Mouse (Mus musculus): ENCODE data around the gene Gjb6. TPM values are rescaled to one million over a fixed set of nuclear protein-coding genes. Genes with fewer than 3 reads are reported as not detected.

Gene Gjb6
- polyA plus RNA-seq (2014; fragmentation: Illumina TruSeq; extraction: RNeasy Lipid Tissue Mini Kit (QIAGEN cat#74804); ENCODE audit: low replicate concordance) = not detected

GRCm38 (mm10) chr14:57133161-57133661 is at the start of gene Gjb6:
Gene Gjb6 (minus strand): TSS chr14:57133611.

GRCm38 (mm10) chr14:57115823-57116544 is 17.4 kb downstream of the Gjb6 start, which contains the start of gene Gm4491:
Gene Gm4491 (minus strand): TSS chr14:57115883.

DNA sequence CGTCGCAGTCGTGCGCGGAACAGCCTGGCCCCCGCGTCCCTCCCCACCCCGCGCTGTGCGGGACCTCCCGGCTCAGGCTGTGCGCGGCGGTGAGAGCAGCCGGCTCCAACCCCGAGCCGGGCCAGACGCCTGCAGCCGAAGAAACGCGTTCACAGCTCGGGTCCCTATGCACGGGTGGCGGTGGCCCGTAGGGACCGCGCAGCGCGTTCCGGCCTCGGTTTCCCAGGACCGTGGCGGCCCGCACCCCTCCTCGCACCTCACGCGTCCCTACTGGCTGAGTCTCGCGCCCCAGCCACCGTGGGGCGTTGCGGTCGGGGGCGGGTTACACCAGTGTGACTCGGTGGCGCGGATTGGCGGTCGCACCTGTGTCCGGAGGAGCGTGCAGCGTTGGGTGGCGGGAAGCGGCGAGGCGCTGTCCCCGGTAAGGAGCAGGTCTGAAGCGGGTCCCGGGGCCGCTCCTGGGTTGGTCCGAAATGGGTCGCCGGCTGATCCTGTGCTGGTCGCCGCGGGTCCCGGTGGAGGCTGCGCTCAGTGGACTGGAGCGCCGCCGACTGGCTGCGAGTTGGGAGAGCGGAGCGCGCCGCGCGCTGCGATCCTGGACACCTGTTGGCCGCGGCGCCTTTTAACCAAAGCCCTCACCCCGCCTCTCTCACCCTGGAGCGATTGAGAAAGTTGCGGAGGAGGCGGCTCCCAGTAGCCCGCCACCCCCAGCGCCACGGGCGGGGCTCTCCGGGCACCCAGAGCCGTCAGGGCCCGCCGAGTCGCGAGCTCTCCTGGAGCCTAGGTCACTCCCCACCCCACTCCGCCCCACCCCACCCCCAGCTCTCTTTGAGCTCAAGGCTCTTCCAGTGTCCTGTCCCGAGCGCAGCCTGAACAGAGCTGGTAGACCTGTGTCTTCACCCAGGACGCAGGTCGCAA is 29.0 kb downstream of the Gjb6 start, which contains the start of gene Gjb2:
Gjb2 (minus strand) TSS at position 597 of the 918 bp plus-strand sequence.

Other genes starting within 250 kb of the Gjb6 start
- gene Zmym2, start 247.0 kb downstream of the Gjb6 start, polyA plus RNA-seq (2014; fragmentation: Illumina TruSeq; extraction: RNeasy Lipid Tissue Mini Kit (QIAGEN cat#74804); ENCODE audit: low replicate concordance) = 136 TPM
- gene Gja3, start 75.5 kb downstream of the Gjb6 start, polyA plus RNA-seq (2014; fragmentation: Illumina TruSeq; extraction: RNeasy Lipid Tissue Mini Kit (QIAGEN cat#74804); ENCODE audit: low replicate concordance) = not detected
- gene Gjb2, start 28.9 kb downstream of the Gjb6 start, polyA plus RNA-seq (2014; fragmentation: Illumina TruSeq; extraction: RNeasy Lipid Tissue Mini Kit (QIAGEN cat#74804); ENCODE audit: low replicate concordance) = 13.4 TPM
- not detected for gene Gm4491, start 17.7 kb downstream of the Gjb6 start, polyA plus RNA-seq (2014; fragmentation: Illumina TruSeq; extraction: RNeasy Lipid Tissue Mini Kit (QIAGEN cat#74804); ENCODE audit: low replicate concordance)